Mouse (Mus musculus) hindbrain, postnatal 0 days (tissue): ENCODE measurements around the gene Natd1. TPM values are rescaled to one million over a fixed set of nuclear protein-coding genes. Genes with fewer than 3 reads are reported as not detected.

Experiments
- ATAC-seq: fragments of 200-750 bp; cut with Nextera tagmentation; 2 replicates; pipeline ENCODE4 v1.8.0; 2017; ENCODE audit warnings: mild to moderate bottlenecking, moderate TSS enrichment, moderate library complexity
- DNase-seq: peaks from one replicate; pipeline ENCODE4 v3.0.0-alpha.2; 2015; ENCODE audit warnings: low spot score
- H3K27ac ChIP-seq: fragments of 300-500 bp; sonication (generic); 2 replicates; pipeline ENCODE4 v1.5.1; 2014; ENCODE audit warnings: mild to moderate bottlenecking
- H3K27me3 ChIP-seq: fragments of 300-500 bp; sonication (generic); 2 replicates; pipeline ENCODE4 v1.6.1; 2014; ENCODE audit warnings: low read length, mixed read lengths; ENCODE audit not compliant: insufficient read depth
- H3K36me3 ChIP-seq: fragments of 300-500 bp; sonication (generic); 2 replicates; pipeline ENCODE4 v1.6.1; 2014; ENCODE audit warnings: low read length, mixed read lengths; ENCODE audit not compliant: insufficient read depth
- H3K4me1 ChIP-seq: fragments of 300-500 bp; sonication (generic); 2 replicates; pipeline ENCODE4 v1.6.1; 2014; ENCODE audit warnings: antibody characterized with exemption, low read length, mixed read lengths; ENCODE audit not compliant: insufficient read depth
- H3K4me2 ChIP-seq: fragments of 300-500 bp; sonication (generic); 2 replicates; pipeline ENCODE4 v1.6.1; 2014; ENCODE audit warnings: low read depth, mild to moderate bottlenecking, low read length, moderate library complexity, mixed read lengths
- H3K4me3 ChIP-seq: fragments of 300-500 bp; sonication (generic); 2 replicates; pipeline ENCODE4 v1.5.1; 2014; ENCODE audit warnings: low read length
- H3K9ac ChIP-seq: fragments of 300-500 bp; sonication (generic); replicated peaks from 2 replicates; pipeline ENCODE4 v1.6.1; 2014; ENCODE audit warnings: mild to moderate bottlenecking, low read length, moderate library complexity, mixed read lengths
- H3K9me3 ChIP-seq: fragments of 300-500 bp; sonication (generic); 2 replicates; pipeline ENCODE4 v1.6.1; 2016; ENCODE audit warnings: low read length, mixed read lengths
- CTCF ChIP-seq: IDR thresholded peaks from 2 replicates; pipeline ENCODE4 v1.5.1; 2016; ENCODE audit warnings: antibody characterized with exemption, control low read depth, low read depth
- WGBS: fragments of 180-500 bp; shearing (Covaris S2); extraction: QIAGEN DNeasy Blood & Tissue Kit; methylation state at CpG from one replicate; pipeline ENCODE4 v1.1.7; 2014; 5-methylcytosine and 5-hydroxymethylcytosine counted together
- polyA plus RNA-seq: library from polyadenylated mRNA; unstranded; fragments of >200 nt; fragmentation: Nextera tagmentation; extraction: Ambion mirVana; gene quantifications from 2 replicates; pipeline ENCODE4 v1.2.1, GENCODE M21; 2015
- total RNA-seq: library from RNA; depleted of rRNA; stranded (reverse); fragments of >200 nt; gene quantifications from 2 replicates; pipeline ENCODE4 v1.2.3, GENCODE M21; 2014

The Natd1 gene
- total and polyA plus RNA-seq, 2 experiments from 2014 or later: 16.0 to 38.7 TPM

DNA sequence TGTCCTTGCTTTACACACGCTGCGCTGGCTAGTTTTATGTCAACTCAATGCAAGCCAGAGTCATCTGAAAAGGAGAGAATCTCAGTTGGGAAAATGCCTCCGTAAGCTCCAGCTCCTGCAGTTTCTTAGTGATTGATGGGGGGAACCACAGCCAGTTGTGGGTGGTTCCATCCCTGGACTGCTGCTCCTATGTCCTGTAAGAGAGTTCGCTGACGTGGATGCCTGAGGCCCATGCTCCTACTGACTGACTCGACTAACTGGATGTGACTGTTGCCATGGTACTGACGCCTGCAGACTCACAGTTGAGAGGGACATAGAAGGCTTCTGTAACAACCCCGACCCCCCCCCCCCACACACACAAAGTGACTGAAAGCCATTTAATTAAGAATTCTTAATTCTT is 46.6 kb downstream of the Natd1 start:
- no peak overlapping the region for H3K27ac ChIP-seq
- H3K4me3 ChIP-seq: no peak overlapping the region
- 43% methylated on average over 8 of the region's 8 CpGs for WGBS
- H3K36me3 ChIP-seq: peaks cover 10% of the 10 kb centered on the region
- no peak overlapping the region for H3K9ac ChIP-seq
- no peak overlapping the region for H3K4me2 ChIP-seq
- no peaks in the 10 kb centered on the region for H3K9me3 ChIP-seq
- DNase-seq: no peak
- TF ChIP-seq CTCF: no peak
- H3K27me3 ChIP-seq: no peaks in the 10 kb centered on the region
- no peaks in the 10 kb centered on the region for H3K4me1 ChIP-seq
- ATAC-seq: no peak

GRCm38 (mm10) chr11:60867456-60867855 is 47.1 kb downstream of the Natd1 start:
- Histone ChIP-seq H3K4me3 (no peak overlapping the region), H3K27me3 (no peaks in the 10 kb centered on the region), H3K9ac (no peak overlapping the region), H3K36me3 (peaks cover 12% of the 10 kb centered on the region), H3K4me2 (no peak overlapping the region), H3K27ac (no peak overlapping the region), H3K4me1 (no peaks in the 10 kb centered on the region), H3K9me3 (no peaks in the 10 kb centered on the region)
- DNase-seq (no peak), ATAC-seq (no peak)
- no peak for TF ChIP-seq CTCF
- WGBS: 81% methylated on average over 3 of the region's 3 CpGs

GRCm38 (mm10) chr11:60866021-60866420 is 48.5 kb downstream of the Natd1 start:
- H3K27ac ChIP-seq: no peak overlapping the region
- no peak overlapping the region for H3K4me2 ChIP-seq
- H3K9ac ChIP-seq: no peak overlapping the region
- 62% methylated on average over 2 of the region's 2 CpGs for WGBS
- H3K4me1 ChIP-seq: no peaks in the 10 kb centered on the region
- no peak for DNase-seq
- TF ChIP-seq CTCF: no peak
- no peaks in the 10 kb centered on the region for H3K27me3 ChIP-seq
- H3K4me3 ChIP-seq: no peak overlapping the region
- no peaks in the 10 kb centered on the region for H3K9me3 ChIP-seq
- H3K36me3 ChIP-seq: peaks cover 12% of the 10 kb centered on the region
- ATAC-seq: no peak

- Histone ChIP-seq H3K36me3 (peaks cover 12% of the 10 kb centered on the region), H3K4me1 (no peaks in the 10 kb centered on the region), H3K9ac (no peak overlapping the region), H3K9me3 (no peaks in the 10 kb centered on the region), H3K4me3 (no peak overlapping the region), H3K4me2 (no peak overlapping the region), H3K27me3 (no peaks in the 10 kb centered on the region), H3K27ac (no peak overlapping the region)
- 85% methylated on average over 14 of the region's 14 CpGs for WGBS
- ATAC-seq: no peak
- DNase-seq: no peak
- no peak for TF ChIP-seq CTCF
Observed at GRCm38 (mm10) chr11:60864916-60865315, 49.6 kb downstream of the Natd1 start.

GRCm38 (mm10) chr11:60864166-60864565 is 50.4 kb downstream of the Natd1 start:
- WGBS: 75% methylated on average over 2 of the region's 2 CpGs

GRCm38 (mm10) chr11:60863196-60863595 is 51.4 kb downstream of the Natd1 start:
- H3K4me3 ChIP-seq: no peak overlapping the region
- no peak overlapping the region for H3K9ac ChIP-seq
- ATAC-seq (no peak), DNase-seq (no peak)
- no peak overlapping the region for H3K4me2 ChIP-seq
- no peaks in the 10 kb centered on the region for H3K9me3 ChIP-seq
- no peaks in the 10 kb centered on the region for H3K27me3 ChIP-seq
- WGBS: 71% methylated on average over 4 of the region's 4 CpGs
- no peak overlapping the region for H3K27ac ChIP-seq
- TF ChIP-seq CTCF: no peak
- H3K36me3 ChIP-seq: peaks cover 13% of the 10 kb centered on the region
- no peaks in the 10 kb centered on the region for H3K4me1 ChIP-seq

More at GRCm38 (mm10) chr11:60864166-60864565, 50.4 kb downstream of the Natd1 start:
- Histone ChIP-seq H3K4me2 (no peak overlapping the region), H3K9me3 (no peaks in the 10 kb centered on the region), H3K27me3 (no peaks in the 10 kb centered on the region), H3K27ac (no peak overlapping the region), H3K4me1 (no peaks in the 10 kb centered on the region), H3K36me3 (peaks cover 12% of the 10 kb centered on the region), H3K4me3 (no peak overlapping the region), H3K9ac (no peak overlapping the region)
- ATAC-seq (no peak), DNase-seq (no peak)
- TF ChIP-seq CTCF: no peak

- H3K27ac ChIP-seq: no peak overlapping the region
- no peaks in the 10 kb centered on the region for H3K4me1 ChIP-seq
- H3K4me3 ChIP-seq: no peak overlapping the region
- WGBS: 92% methylated on average over 3 of the region's 3 CpGs
- no peak overlapping the region for H3K9ac ChIP-seq
- no peak for TF ChIP-seq CTCF
- H3K9me3 ChIP-seq: no peaks in the 10 kb centered on the region
- ATAC-seq: no peak
- H3K4me2 ChIP-seq: no peak overlapping the region
- no peak for DNase-seq
- peaks cover 18% of the 10 kb centered on the region for H3K36me3 ChIP-seq
- H3K27me3 ChIP-seq: no peaks in the 10 kb centered on the region
Observed at GRCm38 (mm10) chr11:60861993-60862392, 52.6 kb downstream of the Natd1 start.
